Mouse (Mus musculus) kidney, embryonic 16.5 days (tissue): Measurements from ENCODE around the gene Themis3. TPM values are rescaled to one million over a fixed set of nuclear protein-coding genes. Genes with fewer than 3 reads are reported as not detected.
"Not testable (repeated sequence)": the region's sequence is repeated elsewhere in the genome, so short reads cannot be mapped to it uniquely, and the experiment has no call there.

Experiments used
- ATAC-seq: fragments of 200-750 bp; cut with Nextera tagmentation; 2 replicates; pipeline ENCODE4 v1.8.0; 2017; ENCODE audit warnings: moderate TSS enrichment; ENCODE audit not compliant: low FRiP score, low TSS enrichment
- H3K27ac ChIP-seq: fragments of 300-500 bp; sonication (generic); 2 replicates; pipeline ENCODE4 v1.5.1; 2014; ENCODE audit warnings: low read length
- H3K27me3 ChIP-seq: fragments of 300-500 bp; sonication (generic); 2 replicates; pipeline ENCODE4 v1.6.1; 2014; ENCODE audit warnings: low read length, control low read depth, mixed read lengths; ENCODE audit not compliant: insufficient read depth
- H3K36me3 ChIP-seq: fragments of 300-500 bp; sonication (generic); 2 replicates; pipeline ENCODE4 v1.6.1; 2014; ENCODE audit warnings: low read length, control low read depth, mixed read lengths; ENCODE audit not compliant: insufficient read depth
- H3K4me1 ChIP-seq: fragments of 300-500 bp; sonication (generic); 2 replicates; pipeline ENCODE4 v1.6.1; 2014; ENCODE audit warnings: low read length, control low read depth, mixed read lengths; ENCODE audit not compliant: insufficient read depth
- H3K4me2 ChIP-seq: fragments of 300-500 bp; sonication (generic); replicated peaks from 2 replicates; pipeline ENCODE4 v1.6.1; 2014; ENCODE audit warnings: low read depth, low read length
- H3K4me3 ChIP-seq: fragments of 300-500 bp; sonication (generic); 2 replicates; pipeline ENCODE4 v1.5.1; 2014; ENCODE audit warnings: mild to moderate bottlenecking, low read length
- H3K9ac ChIP-seq: fragments of 300-500 bp; sonication (generic); replicated peaks from 2 replicates; pipeline ENCODE4 v1.6.1; 2014; ENCODE audit warnings: low read length
- H3K9me3 ChIP-seq: fragments of 300-500 bp; sonication (generic); 2 replicates; pipeline ENCODE4 v1.6.1; 2016; ENCODE audit warnings: low read length, control low read depth
- WGBS: fragments of 180-500 bp; shearing (Covaris S2); extraction: QIAGEN DNeasy Blood & Tissue Kit; methylation state at CpG from one replicate; pipeline ENCODE4 v1.1.7; 2014; 5-methylcytosine and 5-hydroxymethylcytosine counted together
- polyA plus RNA-seq: library from polyadenylated mRNA; unstranded; fragments of >200 nt; fragmentation: Nextera tagmentation; extraction: Ambion mirVana; gene quantifications from 2 replicates; pipeline ENCODE4 v1.2.1, GENCODE M21; 2015

Gene Themis3
- polyA plus RNA-seq, 1 experiment from 2014 or later = 0.10 TPM

DNA sequence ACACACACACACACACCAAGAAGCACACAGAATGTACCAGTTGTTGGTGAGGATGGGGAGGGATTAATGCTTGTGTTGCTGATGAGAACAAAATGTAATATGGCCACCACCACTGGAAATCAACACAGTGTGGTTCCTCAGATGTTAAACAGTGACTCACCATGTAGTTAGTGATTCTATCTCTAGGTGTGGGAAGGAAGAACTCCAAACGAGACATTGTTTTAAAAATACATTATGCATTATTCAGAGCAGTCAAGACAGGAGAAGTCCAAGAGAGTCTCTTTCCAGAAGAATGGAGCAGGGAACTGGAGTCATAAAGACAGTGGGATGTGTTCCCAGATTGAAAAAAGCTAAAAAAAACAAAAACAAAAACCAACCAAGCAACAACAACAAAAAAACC lies 30.9 kb downstream of the Themis3 start:
- ATAC-seq = no peak
- Histone ChIP-seq H3K36me3 (no peaks in the 10 kb centered on the region), H3K4me2 (no peak overlapping the region), H3K9ac (no peak overlapping the region), H3K4me1 (peaks cover 6% of the 10 kb centered on the region; the same call in 1 of the 2 replicates), H3K27me3 (no peaks in the 10 kb centered on the region), H3K4me3 (no peak overlapping the region), H3K27ac (0 out of 2 replicates have a peak overlapping the region, but pooled peaks have one; percentile 11), H3K9me3 (no peaks in the 10 kb centered on the region)
- 51% methylated on average over 1 of the region's 1 CpGs for WGBS

DNA sequence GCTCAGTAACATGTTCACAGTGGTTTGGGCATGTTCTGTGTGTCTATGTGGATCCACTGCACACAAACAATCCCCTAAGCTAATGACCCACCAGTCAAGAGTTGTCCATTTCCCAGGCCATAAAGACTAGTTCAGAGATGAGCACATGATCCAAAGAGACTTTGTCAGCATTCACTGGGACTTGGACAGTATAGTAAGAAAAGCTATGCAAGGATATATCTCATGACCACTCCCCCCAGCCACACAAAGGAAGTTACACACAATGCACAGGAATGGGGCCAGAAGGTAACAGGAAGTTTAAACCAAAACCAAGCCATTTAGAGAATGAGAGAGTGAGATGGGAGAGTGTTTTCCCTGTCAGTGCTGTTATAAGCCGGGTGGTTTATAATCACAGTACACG lies 33.0 kb downstream of the Themis3 start:
- Histone ChIP-seq H3K27ac (no peak overlapping the region), H3K4me1 (peaks cover 6% of the 10 kb centered on the region; the same call in 1 of the 2 replicates), H3K9ac (no peak overlapping the region), H3K27me3 (no peaks in the 10 kb centered on the region), H3K4me2 (no peak overlapping the region), H3K36me3 (no peaks in the 10 kb centered on the region), H3K4me3 (no peak overlapping the region), H3K9me3 (no peaks in the 10 kb centered on the region)
- no peak for ATAC-seq
- WGBS = 36% methylated on average over 2 of the region's 2 CpGs

DNA sequence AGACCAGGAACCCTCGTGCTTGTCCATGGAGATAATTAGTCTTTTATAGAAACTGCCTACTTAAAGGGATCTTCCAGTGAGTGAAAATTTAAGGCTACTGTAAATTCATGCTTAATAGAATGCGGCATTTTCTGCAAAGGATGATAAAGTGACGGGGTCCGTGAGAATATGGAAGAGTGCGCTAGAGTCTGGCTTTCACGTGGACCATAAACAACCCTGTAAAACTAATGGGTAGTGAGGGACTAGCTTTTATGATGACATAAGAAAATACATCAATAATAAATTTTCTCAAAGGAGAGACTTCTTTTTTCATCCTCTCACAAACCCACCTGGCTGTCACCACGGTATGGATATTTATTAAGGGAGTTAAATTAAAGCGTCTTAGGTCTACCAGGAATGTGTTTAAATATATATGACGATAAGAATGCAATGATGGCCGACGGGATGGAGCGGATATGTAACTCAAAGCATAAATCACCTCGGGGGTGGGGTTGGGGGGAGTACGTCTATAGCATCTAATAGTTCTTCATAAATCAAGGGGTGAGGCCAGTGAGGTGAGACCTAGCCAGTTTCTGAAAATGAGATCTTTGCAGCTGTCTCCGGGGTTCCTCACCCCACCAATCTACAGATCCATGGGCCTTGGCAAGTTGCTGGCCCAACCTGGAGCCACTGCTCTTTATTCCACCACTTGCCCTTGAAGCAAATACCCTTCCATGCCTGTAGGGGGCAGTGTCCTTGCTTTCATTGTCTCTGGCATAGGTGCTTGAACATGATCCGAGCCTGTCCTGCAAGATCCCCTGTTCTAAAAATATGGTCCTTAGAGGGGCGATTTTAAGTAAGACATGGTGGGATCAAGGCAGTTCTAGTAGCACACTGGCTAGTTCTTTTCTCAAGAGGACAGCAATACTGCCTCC lies 35.8 kb downstream of the Themis3 start:
- 69% methylated on average over 17 of the region's 17 CpGs for WGBS
- no peaks in the 10 kb centered on the region for H3K27me3 ChIP-seq

DNA sequence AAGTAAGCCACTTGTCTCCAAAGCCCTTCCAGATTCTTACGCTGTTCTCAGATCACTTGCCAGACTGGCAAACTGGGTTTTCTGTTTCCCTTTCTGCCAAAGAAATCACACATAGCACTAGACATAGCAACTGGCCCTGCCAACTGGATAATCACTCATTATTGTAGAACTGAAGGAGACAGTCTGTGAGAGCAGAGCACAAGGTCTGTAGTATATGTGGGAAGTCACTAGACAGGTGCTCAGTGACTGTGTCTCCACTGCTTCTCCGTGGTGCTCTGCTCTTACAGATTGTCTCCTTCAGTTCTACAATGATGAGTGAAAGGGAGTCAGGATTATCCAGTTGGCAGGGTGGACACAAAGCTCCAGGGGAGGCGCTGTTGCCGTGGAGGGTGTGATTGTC lies 41.7 kb downstream of the Themis3 start:
- no peaks in the 10 kb centered on the region for H3K27me3 ChIP-seq
- 79% methylated on average over 4 of the region's 4 CpGs for WGBS
- no peak overlapping the region for H3K4me3 ChIP-seq
- no peaks in the 10 kb centered on the region for H3K4me1 ChIP-seq
- H3K36me3 ChIP-seq = no peaks in the 10 kb centered on the region
- H3K4me2 ChIP-seq = no peak overlapping the region
- no peak overlapping the region for H3K27ac ChIP-seq
- no peak for ATAC-seq
- no peak overlapping the region for H3K9ac ChIP-seq
- no peaks in the 10 kb centered on the region for H3K9me3 ChIP-seq

More for the DNA sequence above, 35.8 kb downstream of the Themis3 start:
- Histone ChIP-seq H3K9me3 (no peaks in the 10 kb centered on the region), H3K4me1 (peaks cover 2% of the 10 kb centered on the region; the same call in 1 of the 2 replicates), H3K4me2 (no peak overlapping the region), H3K36me3 (no peaks in the 10 kb centered on the region), H3K4me3 (no peak overlapping the region), H3K27ac (no peak overlapping the region), H3K9ac (no peak overlapping the region)
- ATAC-seq = no peak

DNA sequence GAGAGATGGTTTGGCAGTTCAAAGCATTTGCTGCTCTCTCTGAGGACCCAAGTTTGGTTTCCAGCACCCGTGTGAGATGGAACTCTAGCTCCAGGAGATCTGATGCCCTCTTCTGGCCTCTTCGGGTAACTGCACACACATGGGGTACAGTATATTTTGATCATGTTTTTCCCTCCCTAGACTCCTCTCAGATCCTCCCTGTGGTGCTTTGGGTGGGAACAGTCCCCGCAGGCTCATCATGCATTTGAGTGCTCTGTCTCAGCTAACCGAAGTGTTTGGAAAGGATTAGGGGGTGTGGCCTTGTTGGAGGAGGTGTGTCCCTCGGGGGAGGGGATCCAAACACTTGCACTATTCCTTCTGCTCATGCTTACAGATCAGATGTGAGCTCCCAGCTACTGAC lies 43.9 kb downstream of the Themis3 start:
- H3K9ac ChIP-seq = no peak overlapping the region
- WGBS = 95% methylated on average over 5 of the region's 5 CpGs
- H3K4me2 ChIP-seq = no peak overlapping the region
- no peaks in the 10 kb centered on the region for H3K36me3 ChIP-seq
- no peaks in the 10 kb centered on the region for H3K27me3 ChIP-seq
- H3K4me1 ChIP-seq = no peaks in the 10 kb centered on the region
- ATAC-seq = no peak
- H3K4me3 ChIP-seq = no peak overlapping the region
- H3K27ac ChIP-seq = no peak overlapping the region
- H3K9me3 ChIP-seq = no peaks in the 10 kb centered on the region

DNA sequence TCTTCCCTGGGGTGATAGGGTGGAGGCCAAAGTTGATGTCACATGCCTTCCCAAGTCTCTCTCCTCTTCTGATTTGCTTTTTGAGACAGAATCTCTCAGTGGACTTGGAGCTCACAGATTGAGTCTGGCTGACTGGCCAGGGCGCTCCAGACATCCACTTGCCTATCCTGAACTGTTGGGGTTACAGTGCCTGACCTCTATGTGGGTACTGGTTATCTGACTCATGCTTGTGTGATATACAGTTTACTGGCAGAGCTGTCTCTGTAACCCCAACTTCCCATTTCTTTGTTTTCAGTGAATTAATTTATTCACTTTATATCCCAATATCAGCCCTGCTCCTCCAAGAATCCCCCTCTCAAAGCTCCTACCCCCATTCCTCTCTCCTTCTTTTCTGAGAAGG lies 62.1 kb downstream of the Themis3 start:
- Histone ChIP-seq H3K4me3 (no peak overlapping the region), H3K4me2 (no peak overlapping the region), H3K9ac (no peak overlapping the region), H3K27me3 (no peaks in the 10 kb centered on the region), H3K9me3 (peaks cover 9% of the 10 kb centered on the region; the same call in 1 of the 2 replicates), H3K4me1 (no peaks in the 10 kb centered on the region), H3K36me3 (no peaks in the 10 kb centered on the region), H3K27ac (no peak overlapping the region)
- 86% methylated on average over 1 of the region's 1 CpGs for WGBS
- no peak for ATAC-seq

DNA sequence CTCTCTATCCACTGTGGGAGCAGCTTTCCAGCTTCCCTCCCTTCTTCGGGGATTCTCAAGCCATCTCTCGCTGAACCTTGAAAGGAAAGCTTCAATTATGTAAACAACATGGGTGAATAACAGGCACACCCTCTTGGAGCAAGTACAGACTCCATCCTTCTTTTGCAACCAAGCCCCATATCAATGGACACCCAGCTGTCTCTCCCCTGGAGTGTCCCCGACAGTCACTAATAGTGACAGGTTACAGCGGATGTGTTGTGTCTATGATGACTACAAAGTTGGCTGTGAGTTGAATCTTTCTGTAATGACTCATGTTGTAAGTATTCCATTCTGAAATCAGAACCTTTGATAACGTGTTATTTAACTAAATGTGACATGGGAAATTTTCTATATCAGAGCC lies 71.0 kb downstream of the Themis3 start:
- WGBS = 76% methylated on average over 5 of the region's 5 CpGs
- no peaks in the 10 kb centered on the region for H3K9me3 ChIP-seq

DNA sequence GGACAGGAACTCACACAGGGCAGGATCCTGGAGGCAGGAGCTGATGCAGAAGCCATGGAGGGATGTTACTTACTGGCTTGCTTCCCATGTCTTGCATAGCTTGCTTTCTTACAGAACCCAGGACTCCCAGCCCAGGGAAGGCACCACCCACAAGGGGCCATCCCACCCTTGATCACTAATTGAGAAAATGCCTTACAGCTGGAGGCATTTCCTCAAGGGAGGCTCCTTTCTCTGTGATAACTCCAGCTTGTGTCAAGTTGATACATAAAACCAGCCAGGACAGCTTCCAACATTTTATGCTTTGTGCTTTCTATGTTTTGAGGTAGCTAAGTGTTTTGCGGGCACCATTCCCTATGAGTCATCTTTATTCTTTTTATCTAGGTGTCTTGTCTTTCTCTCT lies 71.8 kb downstream of the Themis3 start:
- H3K9ac ChIP-seq, H3K27me3 ChIP-seq, H3K4me2 ChIP-seq, ATAC-seq, H3K9me3 ChIP-seq, H3K36me3 ChIP-seq, H3K27ac ChIP-seq, H3K4me3 ChIP-seq: not testable (repeated sequence)
- 93% methylated on average over 1 of the region's 1 CpGs for WGBS
- H3K4me1 ChIP-seq = peaks cover 13% of the 10 kb centered on the region

More for the DNA sequence above, 71.0 kb downstream of the Themis3 start:
- no peak overlapping the region for H3K4me3 ChIP-seq
- ATAC-seq = no peak
- H3K4me2 ChIP-seq = no peak overlapping the region
- no peaks in the 10 kb centered on the region for H3K36me3 ChIP-seq
- H3K9ac ChIP-seq = no peak overlapping the region
- peaks cover 8% of the 10 kb centered on the region; the same call in 1 of the 2 replicates for H3K4me1 ChIP-seq
- no peaks in the 10 kb centered on the region for H3K27me3 ChIP-seq
- no peak overlapping the region for H3K27ac ChIP-seq

DNA sequence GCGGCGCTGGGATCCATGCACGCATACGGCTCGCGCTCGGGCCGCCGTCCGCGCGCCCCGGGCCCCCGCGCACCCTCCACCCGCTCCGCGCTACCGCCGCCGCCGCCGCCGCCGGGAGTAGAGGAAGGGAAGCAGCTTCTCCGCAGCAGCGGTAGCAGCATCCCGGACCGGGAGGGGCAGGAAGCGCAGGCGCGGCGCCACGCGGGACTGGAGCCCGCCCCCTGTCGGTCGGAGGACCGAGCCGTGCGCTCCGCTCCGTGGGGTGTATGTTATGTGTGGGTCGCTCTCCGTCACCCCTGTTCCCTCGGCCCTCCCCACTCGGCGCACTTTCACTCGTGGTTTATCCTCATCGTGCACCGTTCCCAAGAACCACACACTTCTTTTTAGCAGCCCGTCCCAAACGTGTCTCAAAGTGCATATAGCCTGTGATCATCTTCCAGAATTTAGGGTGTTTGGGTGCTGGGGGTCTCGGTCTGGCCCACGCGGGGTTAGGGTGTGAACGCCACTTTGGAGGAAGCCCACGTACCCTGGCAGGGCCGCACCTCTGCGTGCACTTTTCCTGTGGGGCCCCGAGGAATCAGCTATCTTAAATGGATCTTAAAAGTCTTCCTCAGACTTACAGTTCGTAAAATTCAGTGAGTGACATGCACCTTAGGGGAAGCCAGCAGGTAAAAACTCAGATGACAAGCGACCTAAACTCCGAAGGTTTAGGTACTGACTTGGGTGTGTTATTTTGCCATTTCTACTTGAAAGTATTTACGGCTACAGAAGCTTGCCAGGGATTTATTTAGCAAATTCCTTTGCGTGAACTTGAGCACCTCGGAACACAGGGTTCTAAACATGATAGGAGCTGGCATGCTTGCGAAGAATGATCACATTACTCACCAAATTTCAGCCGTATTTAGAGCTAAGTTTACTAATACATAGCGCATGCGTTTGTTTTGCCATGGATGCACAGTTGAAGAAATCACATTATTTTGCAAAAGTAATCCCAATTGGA lies 74.6 kb downstream of the Themis3 start, which contains the start of gene Rab12:
Gene Rab12 (minus strand): TSS at position 176 of the 1,000 bp plus-strand sequence.
- Histone ChIP-seq H3K4me3 (peak within 1 kb of the TSS; percentile 91), H3K4me1 (peaks cover 19% of the 10 kb centered on the region), H3K9me3 (no peaks in the 10 kb centered on the region), H3K4me2 (peak within 1 kb of the TSS; percentile 85), H3K36me3 (no peaks in the 10 kb centered on the region), H3K27me3 (no peaks in the 10 kb centered on the region), H3K9ac (peak within 1 kb of the TSS; percentile 93), H3K27ac (no peak within 1 kb of the TSS)
- peak; percentile 94 for ATAC-seq
- 6% methylated on average over 62 of the region's 71 CpGs for WGBS
